Mouse (Mus musculus): ENCODE measurements at regions not wholly inside any gene's neighbourhood (a gene's known extent, or its start where the extent isn't known, plus 50 kb on each side); places are given as distances from the start of the nearest gene placed in this dataset.

DNA sequence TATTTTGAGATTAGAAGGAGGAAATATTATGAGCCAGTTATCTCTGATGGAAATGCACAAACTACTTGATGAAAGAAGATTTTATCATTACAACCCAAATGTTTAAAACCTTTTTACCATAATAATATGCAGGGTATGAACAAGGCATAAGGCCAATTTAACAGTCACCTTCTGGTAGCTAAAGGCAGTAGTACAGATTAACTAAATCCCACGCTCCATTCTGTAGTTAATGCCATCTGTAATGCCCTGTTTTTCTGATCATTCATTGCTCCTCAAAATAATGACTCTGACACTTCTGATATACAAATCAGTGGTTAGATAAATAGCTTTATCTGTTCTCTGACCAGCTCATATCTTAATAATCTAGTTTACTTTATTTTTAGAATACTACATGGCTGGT, 987.8 kb downstream of the Pcdh7 start:
- DNase-seq, result no peak

DNA sequence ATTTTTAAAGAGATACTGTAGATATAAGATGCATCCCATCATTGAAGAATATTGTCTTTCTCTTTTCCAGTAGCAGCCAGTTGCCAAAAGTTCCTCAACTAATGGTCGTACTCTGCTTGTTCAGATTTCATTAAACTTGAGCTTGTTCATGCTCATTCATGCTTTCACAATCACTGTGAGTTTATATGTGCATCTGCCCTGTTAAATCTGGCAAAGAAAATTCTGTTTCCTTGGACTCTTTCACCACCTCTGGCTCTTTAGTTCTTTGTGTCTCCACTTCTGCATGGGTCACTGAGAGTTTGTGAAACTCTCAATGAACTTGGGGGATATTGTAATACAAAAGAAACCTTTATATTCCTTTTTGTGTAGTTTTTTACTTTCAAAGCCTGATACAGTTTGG, 994.6 kb downstream of the Pcdh7 start:
- no peak for DNase-seq

DNA sequence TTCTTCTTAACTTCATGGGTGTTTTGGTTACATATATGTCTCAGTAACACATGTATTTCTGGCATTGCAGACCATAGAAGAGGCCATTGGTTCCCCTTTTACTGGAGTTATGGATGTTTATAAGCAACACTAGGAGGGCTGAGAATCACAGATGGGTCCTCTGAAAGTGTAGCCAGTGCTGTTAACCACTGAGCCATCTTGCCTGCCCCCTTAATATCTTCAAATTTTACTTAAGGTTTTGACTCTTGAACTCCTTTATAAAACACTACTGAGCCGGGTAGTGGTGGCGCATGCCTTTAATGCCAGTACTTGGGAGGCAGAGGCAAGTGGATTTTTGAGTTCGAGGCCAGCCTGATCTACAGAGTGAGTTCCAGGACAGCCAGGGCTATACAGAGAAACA, 1015.6 kb downstream of the Pcdh7 start:
- DNase-seq, result no peak

DNA sequence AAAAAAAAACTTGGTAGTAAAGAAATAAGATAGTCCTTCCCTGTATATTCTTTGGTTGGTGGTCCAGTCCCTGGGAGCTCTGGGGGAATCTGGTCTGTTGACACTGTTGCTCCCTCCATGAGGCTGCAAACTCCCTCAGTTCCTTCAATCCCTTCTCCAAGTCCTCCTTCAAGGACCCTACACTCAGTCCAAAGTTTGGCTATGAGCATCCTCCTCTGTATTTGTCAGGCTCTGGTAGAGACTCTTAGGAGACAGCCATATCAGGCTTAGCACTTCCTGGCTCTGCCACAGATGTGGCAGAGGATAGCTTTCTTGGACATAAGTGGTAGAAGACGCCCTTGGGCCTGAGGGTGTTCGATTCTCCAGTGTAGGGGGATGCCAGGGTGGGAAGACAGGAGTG, 1016.2 kb downstream of the Pcdh7 start:
- no peak for DNase-seq

DNA sequence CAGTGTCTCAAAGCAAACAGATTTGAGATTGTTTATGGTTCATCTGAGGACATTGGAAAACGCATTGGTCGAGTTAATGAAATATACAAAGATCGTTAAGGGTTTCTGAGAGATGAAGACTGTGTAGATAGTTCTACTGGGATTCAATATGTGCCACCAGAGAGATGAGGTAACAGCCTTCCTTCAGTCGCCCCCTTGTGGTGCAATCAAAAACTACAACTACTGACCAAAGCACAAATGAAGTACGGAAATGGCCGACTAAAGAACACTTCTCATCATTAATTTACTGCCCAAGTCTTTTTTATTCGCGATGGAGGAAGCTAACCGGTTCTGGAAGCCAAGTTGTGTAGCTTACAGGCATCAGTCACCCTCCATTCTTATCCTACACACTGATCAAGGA, 1018.8 kb downstream of the Pcdh7 start:
- peak; percentile 33 for DNase-seq

DNA sequence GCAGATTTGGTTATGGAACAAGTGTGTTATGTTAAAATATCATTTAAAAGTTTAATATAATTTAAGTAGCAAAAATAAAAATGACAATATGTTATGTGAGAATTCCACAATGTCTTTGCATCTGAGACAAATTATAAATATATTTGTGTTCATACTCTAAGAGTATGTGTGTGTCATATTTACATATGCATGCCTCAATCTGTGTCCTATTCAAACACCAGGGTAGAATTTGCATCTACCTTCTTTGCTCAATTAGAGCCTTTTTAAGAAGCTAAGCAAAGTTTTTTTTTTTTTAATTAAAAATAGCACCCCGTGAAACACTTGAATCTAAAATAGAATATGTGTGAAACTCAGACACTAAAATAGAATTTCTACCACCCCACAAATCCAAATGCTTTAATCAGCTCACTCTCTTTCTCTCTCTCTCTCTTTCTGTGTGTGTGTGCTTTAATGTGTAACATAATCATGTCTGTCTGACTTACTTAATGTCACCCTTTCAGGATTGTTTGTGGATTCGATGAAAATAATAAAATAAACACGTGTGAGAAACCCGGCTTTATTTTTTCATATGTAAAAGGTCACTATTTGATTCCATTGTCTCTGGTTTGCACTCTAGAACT, 1019.6 kb downstream of the Pcdh7 start:
- no peak for DNase-seq

DNA sequence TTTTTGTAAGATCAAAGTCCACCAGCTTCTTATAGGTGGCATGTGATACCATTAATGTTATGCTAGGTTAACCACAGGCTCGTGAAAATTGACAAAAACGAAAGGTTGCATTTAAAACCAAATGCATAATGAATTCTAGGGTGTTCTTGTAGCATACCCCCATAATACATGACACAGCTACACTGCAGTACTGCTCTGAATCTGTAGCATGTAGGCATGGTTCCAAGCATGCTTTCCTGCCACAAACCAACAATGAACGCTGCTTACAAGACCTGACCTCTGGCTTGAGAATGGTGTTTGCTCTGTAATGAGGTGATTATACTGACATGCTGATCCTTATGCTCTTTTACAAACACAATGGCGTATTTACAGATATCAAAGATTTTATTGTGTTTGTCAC, 1020.3 kb downstream of the Pcdh7 start:
- DNase-seq, result no peak

DNA sequence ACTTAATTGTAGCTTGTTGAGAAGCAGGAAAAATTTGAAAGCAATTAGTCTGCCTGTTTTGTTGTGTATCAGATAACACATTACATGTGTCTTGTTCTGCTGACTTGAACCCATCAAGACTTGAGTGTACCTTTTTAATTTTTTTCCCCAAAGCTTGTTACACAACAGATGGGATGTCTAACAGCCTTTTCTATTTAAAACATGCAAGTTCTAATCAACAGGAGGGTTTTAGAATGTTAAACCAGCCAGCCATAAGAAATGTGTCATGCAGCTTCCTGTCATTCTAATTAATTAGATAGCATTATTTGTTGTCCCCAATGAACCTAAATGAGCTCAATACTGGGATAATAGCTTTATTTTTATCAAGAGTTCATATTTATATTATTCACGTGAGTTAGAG, 1023.0 kb downstream of the Pcdh7 start:
- DNase-seq, result no peak

DNA sequence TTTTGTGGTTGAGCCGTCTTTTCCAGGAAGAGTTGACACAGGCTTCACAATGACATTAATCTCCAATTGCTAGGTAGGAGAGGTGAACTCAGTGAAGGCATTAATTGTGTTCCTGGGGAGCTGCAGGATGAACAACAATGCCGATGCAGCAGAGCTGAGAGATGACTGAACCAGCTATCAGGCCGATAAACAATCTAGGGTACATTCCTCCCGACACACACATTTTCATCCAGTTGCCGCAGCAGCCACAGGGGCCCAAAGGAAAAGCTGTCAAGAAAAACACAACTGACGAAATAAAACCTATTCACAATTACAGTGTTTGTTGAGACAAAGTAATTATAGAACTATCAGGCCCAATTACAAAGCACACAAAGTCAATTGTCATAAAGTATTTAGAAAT, 1029.9 kb downstream of the Pcdh7 start:
- DNase-seq, result no peak

DNA sequence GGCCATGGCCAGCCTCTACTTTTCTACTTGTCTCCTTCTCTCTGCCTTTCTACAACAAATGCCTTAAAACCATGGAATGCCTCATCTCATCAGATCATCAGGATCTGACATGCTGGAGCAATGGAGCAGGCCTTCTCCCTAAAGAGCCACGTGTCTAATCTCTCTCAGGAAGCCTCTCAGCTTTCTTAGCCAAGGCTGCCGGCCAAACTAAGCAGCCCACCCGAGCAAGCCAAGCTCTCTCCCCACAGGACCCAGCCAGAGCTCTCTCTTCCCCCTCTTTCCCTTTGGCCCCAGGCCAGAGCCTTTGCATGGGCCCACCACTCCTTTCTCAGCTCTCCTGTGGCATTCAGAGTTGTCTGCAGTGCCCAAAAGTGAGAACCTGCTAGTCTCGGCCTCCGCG, 1034.0 kb downstream of the Pcdh7 start:
- DNase-seq, result no peak

Measured in thymus, postnatal 14 days (tissue).